Mouse (Mus musculus): ENCODE data around the gene Utp4. TPM values are rescaled to one million over a fixed set of nuclear protein-coding genes. Genes with fewer than 3 reads are reported as not detected.
"Not testable (repeated sequence)": the region's sequence is repeated elsewhere in the genome, so short reads cannot be mapped to it uniquely, and the experiment has no call there.

The Utp4 gene
- polyA plus RNA-seq, 1 experiment from 2014 or later = 111 TPM

DNA sequence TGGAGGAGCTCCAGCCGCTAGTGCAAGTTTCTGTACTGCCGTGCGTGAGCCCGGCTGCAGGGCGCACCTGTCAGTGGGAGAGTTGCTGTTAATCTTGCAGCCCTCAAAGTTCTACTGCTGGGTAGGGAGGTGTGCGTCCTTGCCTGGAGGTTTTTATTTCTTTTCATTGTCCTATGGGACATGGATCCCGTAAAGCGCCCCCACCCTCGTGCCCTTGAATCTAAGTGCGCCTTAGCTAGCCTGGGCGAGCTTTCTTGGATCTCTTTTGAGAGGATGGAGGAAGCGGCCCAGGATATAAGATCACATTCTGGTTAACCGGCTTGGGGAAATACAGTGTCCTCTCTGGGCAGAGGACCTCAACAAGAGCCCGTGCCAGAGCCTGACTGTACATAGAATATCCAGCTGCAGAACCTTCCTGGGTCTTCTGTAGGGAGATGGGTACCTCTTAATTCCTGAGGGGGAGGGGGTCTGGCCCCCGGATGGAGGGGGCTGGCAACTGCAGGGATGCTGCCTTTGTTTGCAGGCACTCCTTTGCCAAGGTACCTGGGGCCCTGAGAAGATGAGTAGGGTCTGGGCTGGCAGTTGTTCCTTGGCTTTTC is 22.0 kb upstream of the Utp4 start:
- Histone ChIP-seq H3K27me3 (replicated peaks; ENCODE audit: control insufficient read depth, insufficient read depth, low read length) (peaks cover 70% of the 10 kb centered on the region), H3K9ac (ENCODE audit: low read depth, low read length) (no peak overlapping the region)

DNA sequence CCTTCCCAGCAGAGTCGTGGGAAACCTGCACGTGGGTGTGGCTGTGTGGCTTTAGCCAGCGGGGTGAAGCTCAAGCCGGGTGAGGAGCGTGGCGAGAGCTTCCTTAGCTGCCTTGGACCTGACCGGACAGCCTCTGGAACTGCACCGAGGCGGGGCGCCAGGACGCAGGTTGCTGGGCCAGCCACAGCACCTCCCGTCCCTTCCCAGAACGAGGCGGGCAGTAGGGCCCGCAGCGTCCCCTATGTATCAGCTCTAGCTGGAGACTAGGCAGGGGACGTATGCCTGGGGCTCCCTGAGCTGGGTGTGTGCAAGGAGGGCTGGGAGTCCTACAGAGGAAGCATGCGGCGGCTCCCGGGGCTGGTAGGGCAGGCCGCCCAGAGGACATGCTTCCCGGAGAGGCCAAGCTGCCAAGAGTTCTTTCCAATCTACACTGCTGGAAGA is 21.5 kb upstream of the Utp4 start:
- 0 out of 2 replicates have a peak overlapping the region, but pooled peaks have one; percentile 20 for H3K9ac ChIP-seq (ENCODE audit: low read depth, low read length)
- H3K4me2 ChIP-seq = peak overlapping the region; percentile 84
- H3K4me3 ChIP-seq (ENCODE audit: low read depth, low read length) = peak overlapping the region; percentile 17
- H3K27ac ChIP-seq (ENCODE audit: low read depth, low read length) = no peak overlapping the region
- WGBS = 2% methylated on average over 22 of the region's 22 CpGs
- H3K36me3 ChIP-seq (ENCODE audit: control insufficient read depth, insufficient read depth, low read length) = no peaks in the 10 kb centered on the region; the same call in 1 of the 2 replicates
- ATAC-seq (replicated peaks; ENCODE audit: low FRiP score) (peak; percentile 33; the same call in 1 of the 2 replicates), DNase-seq (ENCODE audit: low spot score) (peak; percentile 61)
- H3K9me3 ChIP-seq (ENCODE audit: control insufficient read depth, low read length) = no peaks in the 10 kb centered on the region
- H3K4me1 ChIP-seq (replicated peaks; ENCODE audit: control insufficient read depth, insufficient read depth, low read length) = peaks cover 17% of the 10 kb centered on the region
- H3K27me3 ChIP-seq (replicated peaks; ENCODE audit: control insufficient read depth, insufficient read depth, low read length) = peaks cover 67% of the 10 kb centered on the region

More for the DNA sequence above, 22.0 kb upstream of the Utp4 start:
- H3K4me2 ChIP-seq = peak overlapping the region; percentile 84
- no peak overlapping the region for H3K27ac ChIP-seq (ENCODE audit: low read depth, low read length)
- no peaks in the 10 kb centered on the region for H3K9me3 ChIP-seq (ENCODE audit: control insufficient read depth, low read length)
- peaks cover 17% of the 10 kb centered on the region for H3K4me1 ChIP-seq (replicated peaks; ENCODE audit: control insufficient read depth, insufficient read depth, low read length)
- WGBS = 1% methylated on average over 15 of the region's 15 CpGs
- ATAC-seq (replicated peaks; ENCODE audit: low FRiP score) (no peak), DNase-seq (ENCODE audit: low spot score) (no peak)
- no peaks in the 10 kb centered on the region; the same call in 1 of the 2 replicates for H3K36me3 ChIP-seq (ENCODE audit: control insufficient read depth, insufficient read depth, low read length)
- H3K4me3 ChIP-seq (ENCODE audit: low read depth, low read length) = peak overlapping the region; percentile 48

DNA sequence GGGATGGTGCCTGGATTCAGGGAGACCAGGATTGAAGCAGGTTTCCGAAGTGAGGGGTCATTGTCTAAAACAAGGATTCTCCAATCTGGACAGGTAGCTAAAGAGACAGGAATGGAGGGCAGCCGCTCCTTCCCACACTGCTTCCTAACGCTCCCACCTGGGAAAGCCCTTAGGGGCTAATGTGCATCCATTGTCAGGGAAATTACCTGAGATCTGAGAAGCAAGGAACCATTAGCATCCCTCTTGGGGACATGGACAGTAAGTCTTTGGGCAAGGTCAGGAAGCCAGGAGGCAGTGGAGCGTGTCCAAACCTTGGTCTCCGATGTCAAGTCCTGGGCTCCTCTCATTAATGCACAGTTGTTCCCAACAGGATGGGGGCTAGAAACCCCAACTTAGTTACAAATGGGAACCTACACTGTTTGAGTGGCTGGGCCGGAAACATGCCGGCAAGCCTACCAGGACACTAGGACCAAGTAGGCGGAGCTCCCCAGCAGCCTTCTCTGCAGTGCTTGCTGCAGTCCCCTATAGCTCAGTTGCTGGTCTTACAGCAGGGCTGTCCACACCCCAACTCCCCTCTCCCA is 20.9 kb upstream of the Utp4 start:
- Histone ChIP-seq H3K4me3 (ENCODE audit: low read depth, low read length) (no peak overlapping the region; the same call in 1 of the 2 replicates), H3K27ac (ENCODE audit: low read depth, low read length) (no peak overlapping the region), H3K4me2 (peak overlapping the region; percentile 84), H3K9ac (ENCODE audit: low read depth, low read length) (no peak overlapping the region), H3K9me3 (ENCODE audit: control insufficient read depth, low read length) (no peaks in the 10 kb centered on the region), H3K36me3 (ENCODE audit: control insufficient read depth, insufficient read depth, low read length) (no peaks in the 10 kb centered on the region; the same call in 1 of the 2 replicates), H3K4me1 (replicated peaks; ENCODE audit: control insufficient read depth, insufficient read depth, low read length) (peaks cover 17% of the 10 kb centered on the region), H3K27me3 (replicated peaks; ENCODE audit: control insufficient read depth, insufficient read depth, low read length) (peaks cover 62% of the 10 kb centered on the region)
- WGBS = 17% methylated on average over 8 of the region's 8 CpGs
- ATAC-seq (replicated peaks; ENCODE audit: low FRiP score) = no peak
- DNase-seq (ENCODE audit: low spot score) = no peak

DNA sequence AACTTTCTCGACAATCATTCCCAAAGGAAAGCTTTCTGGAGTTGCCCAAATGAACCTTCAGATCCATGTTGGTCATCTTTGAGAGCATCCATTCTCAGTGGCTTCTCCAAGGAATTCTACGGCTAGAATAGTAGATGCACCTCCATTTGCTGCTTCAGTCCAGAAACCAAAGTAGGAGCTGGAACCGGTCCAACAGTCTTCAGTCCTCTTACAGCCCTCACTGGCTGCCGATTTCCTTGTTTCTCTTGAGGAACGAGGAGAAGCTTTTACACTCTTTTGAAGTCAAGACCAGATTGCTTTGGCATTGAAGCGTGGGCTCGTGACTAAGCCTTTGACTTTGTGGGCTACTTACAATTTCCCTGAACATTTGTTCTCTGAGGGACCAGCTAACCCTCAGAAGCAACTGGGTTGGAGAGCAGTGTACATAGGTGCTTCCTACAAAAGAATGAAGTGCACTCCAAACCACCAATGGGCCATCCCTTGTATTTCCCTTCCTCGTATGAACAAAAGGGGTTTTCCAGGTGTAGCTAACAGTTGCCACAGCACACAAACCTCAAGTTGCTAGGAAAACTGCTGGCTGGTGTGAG is 13.2 kb upstream of the Utp4 start:
- 93% methylated on average over 8 of the region's 8 CpGs for WGBS
- Histone ChIP-seq H3K4me2 (no peak overlapping the region), H3K27ac (ENCODE audit: low read depth, low read length) (no peak overlapping the region), H3K4me3 (ENCODE audit: low read depth, low read length) (no peak overlapping the region), H3K9ac (ENCODE audit: low read depth, low read length) (no peak overlapping the region), H3K9me3 (ENCODE audit: control insufficient read depth, low read length) (no peaks in the 10 kb centered on the region), H3K4me1 (replicated peaks; ENCODE audit: control insufficient read depth, insufficient read depth, low read length) (no peaks in the 10 kb centered on the region), H3K27me3 (replicated peaks; ENCODE audit: control insufficient read depth, insufficient read depth, low read length) (no peaks in the 10 kb centered on the region), H3K36me3 (ENCODE audit: control insufficient read depth, insufficient read depth, low read length) (peaks cover 37% of the 10 kb centered on the region)
- no peak for DNase-seq (ENCODE audit: low spot score)
- ATAC-seq (replicated peaks; ENCODE audit: low FRiP score) = no peak

GRCm38 (mm10) chr8:106884094-106884493 is 9.3 kb upstream of the Utp4 start:
- WGBS = 95% methylated on average over 11 of the region's 11 CpGs
- not testable (repeated sequence) for H3K27ac ChIP-seq (ENCODE audit: low read depth, low read length); ATAC-seq (replicated peaks; ENCODE audit: low FRiP score); H3K4me3 ChIP-seq (ENCODE audit: low read depth, low read length); H3K9me3 ChIP-seq (ENCODE audit: control insufficient read depth, low read length); H3K4me2 ChIP-seq; H3K9ac ChIP-seq (ENCODE audit: low read depth, low read length); H3K27me3 ChIP-seq (replicated peaks; ENCODE audit: control insufficient read depth, insufficient read depth, low read length); DNase-seq (ENCODE audit: low spot score); H3K4me1 ChIP-seq (replicated peaks; ENCODE audit: control insufficient read depth, insufficient read depth, low read length)
- peaks cover 51% of the 10 kb centered on the region for H3K36me3 ChIP-seq (ENCODE audit: control insufficient read depth, insufficient read depth, low read length)

GRCm38 (mm10) chr8:106884826-106885400 is 8.5 kb upstream of the Utp4 start:
- H3K36me3 ChIP-seq (ENCODE audit: control insufficient read depth, insufficient read depth, low read length) = peaks cover 47% of the 10 kb centered on the region
- not testable (repeated sequence) for DNase-seq (ENCODE audit: low spot score); ATAC-seq (replicated peaks; ENCODE audit: low FRiP score); H3K4me1 ChIP-seq (replicated peaks; ENCODE audit: control insufficient read depth, insufficient read depth, low read length); H3K9me3 ChIP-seq (ENCODE audit: control insufficient read depth, low read length); H3K4me2 ChIP-seq; H3K4me3 ChIP-seq (ENCODE audit: low read depth, low read length); H3K9ac ChIP-seq (ENCODE audit: low read depth, low read length); H3K27ac ChIP-seq (ENCODE audit: low read depth, low read length); H3K27me3 ChIP-seq (replicated peaks; ENCODE audit: control insufficient read depth, insufficient read depth, low read length)
- WGBS = 91% methylated on average over 4 of the region's 4 CpGs

DNA sequence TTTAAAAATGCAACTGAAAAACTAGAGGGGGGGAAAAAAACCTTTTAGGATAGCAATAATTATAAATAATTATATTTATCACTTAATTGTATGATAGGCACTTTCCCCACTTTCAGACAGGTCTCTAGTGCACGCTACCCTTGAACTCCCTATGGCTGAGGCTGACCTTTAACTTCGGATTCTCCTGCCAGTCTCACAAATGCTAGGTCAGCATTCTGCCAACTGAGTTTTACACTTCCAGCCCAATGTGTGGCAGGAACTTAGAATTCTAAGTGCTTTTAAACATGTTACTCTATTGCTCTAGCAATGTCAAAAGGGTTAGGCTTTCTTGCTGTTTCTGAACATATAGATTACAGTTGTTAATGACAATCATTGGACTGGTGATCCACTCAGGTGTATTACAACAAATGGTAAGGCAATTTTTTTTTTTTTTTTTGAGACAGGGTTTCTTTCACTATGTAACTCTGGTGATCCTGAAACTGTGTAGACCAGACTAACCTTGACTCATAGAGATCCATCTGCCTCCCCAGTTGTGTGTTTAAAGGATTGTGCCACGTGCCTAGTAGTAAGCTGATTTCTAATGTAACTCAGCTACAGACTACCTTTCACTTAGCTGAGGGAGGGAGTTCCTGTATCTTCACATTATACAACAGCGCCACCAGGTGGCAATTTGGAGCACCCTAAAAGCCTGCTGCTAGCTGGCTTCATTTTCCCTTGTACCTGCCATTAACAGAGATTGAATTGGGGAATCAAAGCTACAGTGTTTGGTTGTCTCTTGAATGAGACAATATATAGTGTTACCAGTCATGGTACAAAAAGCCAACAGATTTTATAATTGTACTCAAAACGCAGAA is 5.9 kb upstream of the Utp4 start:
- peaks cover 12% of the 10 kb centered on the region for H3K4me1 ChIP-seq (replicated peaks; ENCODE audit: control insufficient read depth, insufficient read depth, low read length)
- H3K4me2 ChIP-seq = no peak overlapping the region
- DNase-seq (ENCODE audit: low spot score) (no peak), ATAC-seq (replicated peaks; ENCODE audit: low FRiP score) (peak; percentile 56)
- no peak overlapping the region for H3K4me3 ChIP-seq (ENCODE audit: low read depth, low read length)
- 49% methylated on average over 5 of the region's 5 CpGs for WGBS
- no peaks in the 10 kb centered on the region for H3K27me3 ChIP-seq (replicated peaks; ENCODE audit: control insufficient read depth, insufficient read depth, low read length)
- no peak overlapping the region for H3K9ac ChIP-seq (ENCODE audit: low read depth, low read length)
- H3K36me3 ChIP-seq (ENCODE audit: control insufficient read depth, insufficient read depth, low read length) = peaks cover 34% of the 10 kb centered on the region; the same call in 1 of the 2 replicates
- H3K27ac ChIP-seq (ENCODE audit: low read depth, low read length) = no peak overlapping the region
- H3K9me3 ChIP-seq (ENCODE audit: control insufficient read depth, low read length) = no peaks in the 10 kb centered on the region

- Histone ChIP-seq H3K4me1 (replicated peaks; ENCODE audit: control insufficient read depth, insufficient read depth, low read length) (peaks cover 12% of the 10 kb centered on the region), H3K9me3 (ENCODE audit: control insufficient read depth, low read length) (no peaks in the 10 kb centered on the region), H3K9ac (ENCODE audit: low read depth, low read length) (no peak overlapping the region), H3K27me3 (replicated peaks; ENCODE audit: control insufficient read depth, insufficient read depth, low read length) (no peaks in the 10 kb centered on the region), H3K36me3 (ENCODE audit: control insufficient read depth, insufficient read depth, low read length) (peaks cover 25% of the 10 kb centered on the region; the same call in 1 of the 2 replicates), H3K4me3 (ENCODE audit: low read depth, low read length) (no peak overlapping the region), H3K27ac (ENCODE audit: low read depth, low read length) (no peak overlapping the region), H3K4me2 (no peak overlapping the region)
- ATAC-seq (replicated peaks; ENCODE audit: low FRiP score) (no peak), DNase-seq (ENCODE audit: low spot score) (no peak)
- 89% methylated on average over 3 of the region's 3 CpGs for WGBS
These were observed 4.6 kb upstream of the Utp4 start for GRCm38 (mm10) chr8:106888803-106889202.
